Mouse (Mus musculus): ENCODE results near the gene Sumo2.
"Not testable (repeated sequence)": the region's sequence is repeated elsewhere in the genome, so short reads cannot be mapped to it uniquely, and the experiment has no call there.

The Sumo2 gene

DNA sequence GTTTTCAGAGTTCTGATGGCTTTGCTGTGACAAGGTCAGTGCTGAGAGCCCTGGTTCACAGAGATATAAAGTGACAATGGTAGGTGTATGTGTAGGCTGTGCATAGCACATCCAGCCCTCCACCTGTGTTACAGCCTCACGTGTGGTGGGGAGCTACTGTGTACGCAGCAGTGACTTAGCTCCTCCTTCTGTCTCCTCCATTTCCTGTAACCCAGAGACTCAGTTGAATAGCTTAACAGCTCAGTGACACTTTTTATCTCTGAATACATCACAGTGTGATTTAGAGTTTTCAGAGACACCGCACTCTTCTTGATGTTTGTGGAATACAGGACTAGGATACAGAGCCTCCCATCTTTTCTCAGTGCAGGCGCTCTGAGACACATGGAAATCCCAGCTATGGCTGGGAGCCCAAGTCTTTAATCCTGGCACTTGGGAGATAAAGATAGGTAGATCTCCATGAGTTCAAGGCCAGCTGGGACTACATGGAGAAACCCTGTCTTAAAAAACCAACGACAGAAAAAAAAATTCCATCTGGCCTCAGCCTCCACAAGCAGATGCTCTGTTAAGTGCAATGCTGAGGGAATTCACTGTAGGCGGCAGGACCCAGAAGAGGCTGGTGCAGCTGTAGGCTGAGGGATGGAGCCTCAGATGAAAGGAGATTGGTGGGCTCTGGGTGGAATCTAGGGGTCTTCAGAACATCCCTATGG lies 54.4 kb downstream of the Sumo2 start:
- DNase-seq, result no peak

DNA sequence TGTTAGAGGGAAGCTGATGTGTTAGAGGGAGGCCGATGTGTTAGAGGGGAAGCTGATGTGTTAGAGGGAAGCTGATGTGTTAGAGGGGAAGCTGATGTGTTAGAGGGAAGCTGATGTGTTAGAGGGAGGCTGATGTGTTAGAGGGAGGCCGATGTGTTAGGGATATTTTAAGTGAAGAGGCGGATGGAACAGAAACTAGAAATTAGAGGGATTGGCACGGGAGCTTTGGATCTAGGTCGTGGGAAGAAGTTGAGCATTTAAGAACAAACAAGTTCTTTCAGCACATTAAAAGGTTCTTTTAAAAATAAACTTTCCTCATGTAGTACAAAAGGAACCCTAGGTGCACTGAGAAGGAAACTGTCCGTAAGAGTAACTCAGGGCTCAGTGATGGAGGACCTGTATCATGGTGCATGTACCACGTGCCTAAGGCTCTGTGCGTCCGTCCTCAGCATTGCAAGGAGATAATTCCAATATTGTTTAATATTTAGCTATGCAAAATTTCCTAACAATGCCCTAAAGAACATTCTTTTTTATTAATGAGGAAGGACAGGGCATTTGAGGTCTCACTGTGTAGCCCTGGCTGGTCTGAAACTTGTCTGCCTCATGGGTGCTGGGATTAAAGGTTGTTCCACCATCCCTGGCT lies 57.7 kb downstream of the Sumo2 start:
- DNase-seq, result no peak

DNA sequence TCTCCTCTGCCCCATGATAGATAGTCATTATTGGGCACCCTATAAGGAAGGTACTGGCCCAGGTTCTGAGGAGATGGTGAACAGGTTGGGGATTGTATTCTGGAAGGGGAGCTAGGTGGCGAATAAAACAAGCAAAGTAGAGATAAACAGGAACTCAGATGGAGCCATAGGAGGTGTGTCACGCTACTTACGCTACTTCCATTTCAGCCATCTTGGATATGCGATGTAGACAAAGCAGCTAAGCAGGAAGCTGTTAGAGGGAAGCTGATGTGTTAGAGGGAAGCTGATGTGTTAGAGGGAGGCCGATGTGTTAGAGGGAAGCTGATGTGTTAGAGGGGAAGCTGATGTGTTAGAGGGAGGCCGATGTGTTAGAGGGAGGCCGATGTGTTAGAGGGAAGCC lies 58.7 kb downstream of the Sumo2 start:
- not testable (repeated sequence) for DNase-seq

DNA sequence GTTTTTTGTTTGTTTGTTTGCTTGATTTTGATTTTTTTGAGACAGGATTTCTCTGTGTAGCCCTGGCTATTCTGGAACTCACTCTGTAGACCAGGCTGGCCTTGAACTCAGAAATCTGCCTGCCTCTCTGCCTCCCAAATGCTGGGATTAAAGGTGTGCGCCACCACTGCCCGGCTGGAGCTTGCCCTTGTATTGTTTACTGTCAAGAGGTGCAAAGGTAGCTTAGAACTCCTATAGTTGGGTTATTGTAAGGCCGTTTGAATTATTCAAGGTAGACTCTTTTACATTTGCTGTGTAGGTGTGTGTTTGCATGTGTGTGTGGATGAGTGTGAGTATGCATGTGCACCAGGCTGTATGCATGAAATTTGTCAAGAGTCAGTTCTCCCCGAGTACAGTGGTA lies 59.4 kb downstream of the Sumo2 start:
- DNase-seq, result not testable (repeated sequence)

DNA sequence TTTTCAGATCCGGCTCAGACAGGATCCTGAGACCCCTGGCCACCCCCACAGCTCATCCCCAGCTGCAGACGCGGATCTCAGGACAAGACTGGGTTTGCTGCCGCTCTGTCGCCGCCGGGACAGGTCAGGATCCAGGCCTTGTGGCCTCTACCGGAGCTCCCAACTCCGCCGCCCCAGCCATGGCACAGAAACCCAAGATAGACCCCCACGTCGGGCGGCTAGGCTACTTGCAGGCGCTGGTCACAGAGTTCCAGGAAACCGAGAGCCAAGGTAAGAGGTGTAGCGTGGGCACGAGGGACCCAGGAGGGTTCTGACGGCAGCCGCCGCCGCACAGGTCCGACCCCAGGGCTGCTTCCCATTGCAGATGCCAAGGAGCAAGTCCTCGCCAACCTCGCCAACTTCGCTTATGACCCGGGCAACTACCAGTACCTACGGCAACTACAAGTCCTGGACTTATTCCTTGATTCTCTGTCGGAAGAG lies 60.3 kb downstream of the Sumo2 start:
- no peak for DNase-seq

DNA sequence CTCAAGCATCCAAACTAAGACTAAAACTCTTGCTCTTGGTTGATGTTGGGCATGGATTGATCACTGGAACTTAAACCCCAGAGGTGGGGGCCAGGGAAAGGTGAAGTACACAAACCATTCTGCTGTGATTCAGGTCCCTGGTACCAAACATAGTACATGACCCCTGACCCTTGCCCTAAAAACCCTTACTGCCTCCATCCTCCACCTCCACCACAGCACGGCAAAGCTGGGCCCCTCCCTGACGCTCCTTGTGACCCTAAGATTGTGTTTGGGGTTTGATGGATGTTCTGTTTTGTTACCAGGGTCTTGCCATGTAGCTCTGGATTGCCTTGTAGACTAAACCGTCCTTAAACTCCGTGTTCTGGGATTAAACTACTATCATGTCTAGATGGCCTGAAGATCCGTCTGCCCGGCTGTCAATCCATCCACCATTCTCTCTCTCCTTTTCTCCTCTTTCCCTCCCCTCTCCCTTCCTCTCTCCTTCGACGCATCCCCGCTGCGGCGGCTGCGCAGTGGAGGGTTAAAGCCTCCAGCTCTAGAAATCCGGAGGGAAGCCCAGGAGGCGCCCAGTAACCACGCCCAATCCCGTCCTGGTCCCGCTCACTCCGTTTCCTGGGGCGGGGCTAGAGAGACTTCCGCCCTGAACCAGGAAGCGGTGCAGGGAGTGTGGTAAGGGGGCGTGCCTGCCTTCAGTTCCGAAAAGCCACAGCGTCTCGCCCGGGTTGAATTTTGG lies 60.9 kb downstream of the Sumo2 start, which contains the start of gene Armc7:
Gene Armc7, plus strand, starts transcription at position 643 of the 733 bp plus-strand sequence.
- DNase-seq, result peak; percentile 95

DNA sequence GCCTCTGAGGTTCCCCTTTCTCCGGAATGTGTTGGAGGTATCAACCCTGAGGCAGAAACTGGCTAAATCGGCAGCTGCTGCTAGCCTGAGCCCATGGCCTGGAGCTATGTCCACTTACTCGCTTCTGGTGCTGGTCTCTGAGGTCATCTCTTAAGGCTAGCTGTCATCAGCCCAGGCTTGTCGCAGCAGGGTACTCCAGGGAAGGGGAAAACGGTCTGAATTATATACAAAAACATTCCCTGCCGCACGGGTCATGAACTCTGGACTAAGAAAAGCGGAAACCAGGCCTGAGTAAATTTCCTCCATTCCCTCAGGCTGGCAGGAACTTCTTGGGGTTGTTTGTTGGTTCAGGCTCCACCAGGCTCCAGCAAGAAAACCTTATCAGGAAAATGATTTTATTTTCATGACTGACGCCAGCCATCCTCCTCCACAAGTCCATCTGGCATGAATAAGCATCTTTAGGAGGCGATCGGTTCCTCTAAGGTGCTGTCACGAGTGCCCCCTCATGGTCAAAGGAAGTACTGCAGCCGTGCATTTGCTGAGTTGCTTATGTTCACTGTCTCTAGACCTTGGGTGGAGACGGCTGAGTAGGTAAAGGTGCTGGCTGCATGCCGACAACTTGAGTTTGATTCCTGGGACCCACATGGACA lies 62.3 kb downstream of the Sumo2 start:
- DNase-seq, result peak; percentile 96

Data from cerebellum, adult 9-11 months (tissue).